Mouse (Mus musculus): Measurements from ENCODE around the gene Synj1.
A peak's percentile ranks its signal among the peaks of the same experiment; 100 is the strongest.

Synj1 gene

GRCm38 (mm10) chr16:90950354-90950963 is 60.6 kb downstream of the Synj1 start:
- no peak for DNase-seq (ENCODE audit: low read depth, low spot score)

GRCm38 (mm10) chr16:90946977-90947376 is 64.1 kb downstream of the Synj1 start:
- no peak for DNase-seq (ENCODE audit: low read depth, low spot score)

- no peak for DNase-seq (ENCODE audit: low read depth, low spot score)
Observed at GRCm38 (mm10) chr16:90941246-90941645, 69.9 kb downstream of the Synj1 start.

GRCm38 (mm10) chr16:90934687-90935328 is 76.3 kb downstream of the Synj1 start, which contains the start of gene Cfap298:
Gene Cfap298, minus strand, starts transcription at chr16:90935114.
- peak; percentile 96 for DNase-seq (ENCODE audit: low read depth, low spot score)

- DNase-seq (ENCODE audit: low read depth, low spot score), result peak; percentile 36
Observed at GRCm38 (mm10) chr16:90934193-90934686, 76.9 kb downstream of the Synj1 start.

GRCm38 (mm10) chr16:90933534-90934176 is 77.5 kb downstream of the Synj1 start:
- DNase-seq (ENCODE audit: low read depth, low spot score), result no peak

- DNase-seq (ENCODE audit: low read depth, low spot score), result no peak
Observed at GRCm38 (mm10) chr16:90927446-90927845, 83.7 kb downstream of the Synj1 start.

GRCm38 (mm10) chr16:90925461-90925860 is 85.6 kb downstream of the Synj1 start:
- no peak for DNase-seq (ENCODE audit: low read depth, low spot score)

- no peak for DNase-seq (ENCODE audit: low read depth, low spot score)
Observed at GRCm38 (mm10) chr16:90924606-90925370, 86.3 kb downstream of the Synj1 start.

GRCm38 (mm10) chr16:90921471-90922159 is 89.5 kb downstream of the Synj1 start:
- no peak for DNase-seq (ENCODE audit: low read depth, low spot score)

- no peak for DNase-seq (ENCODE audit: low read depth, low spot score)
Observed at GRCm38 (mm10) chr16:90917156-90917555, 94.0 kb downstream of the Synj1 start.

- no peak for DNase-seq (ENCODE audit: low read depth, low spot score)
Observed at GRCm38 (mm10) chr16:90916040-90916481, 95.0 kb downstream of the Synj1 start.

GRCm38 (mm10) chr16:90911766-90912165 is 99.3 kb downstream of the Synj1 start:
- DNase-seq (ENCODE audit: low read depth, low spot score), result no peak

- no peak for DNase-seq (ENCODE audit: low read depth, low spot score)
Observed at GRCm38 (mm10) chr16:90910855-90911533, 100.1 kb downstream of the Synj1 start.

- no peak for DNase-seq (ENCODE audit: low read depth, low spot score)
Observed at GRCm38 (mm10) chr16:90907250-90907649, 103.9 kb downstream of the Synj1 start.

- DNase-seq (ENCODE audit: low read depth, low spot score), result no peak
Observed at GRCm38 (mm10) chr16:90903300-90903699, 107.8 kb downstream of the Synj1 start.

- no peak for DNase-seq (ENCODE audit: low read depth, low spot score)
Observed at GRCm38 (mm10) chr16:90901364-90901763, 109.7 kb downstream of the Synj1 start.

GRCm38 (mm10) chr16:90899498-90899897 is 111.6 kb downstream of the Synj1 start:
- no peak for DNase-seq (ENCODE audit: low read depth, low spot score)

- no peak for DNase-seq (ENCODE audit: low read depth, low spot score)
Observed at GRCm38 (mm10) chr16:90897651-90898050, 113.5 kb downstream of the Synj1 start.

GRCm38 (mm10) chr16:90893792-90894191 is 117.3 kb downstream of the Synj1 start:
- DNase-seq (ENCODE audit: low read depth, low spot score), result no peak

- DNase-seq (ENCODE audit: low read depth, low spot score), result no peak
Observed at GRCm38 (mm10) chr16:90893019-90893418, 118.1 kb downstream of the Synj1 start.
